In genomic region chr3:135635646-135636434, GRCm38 (mm10) we compare ENCODE assay signal across 12 mouse cellular contexts. TPM values are rescaled to one million over a fixed set of nuclear protein-coding genes. Genes with fewer than 3 reads are reported as not detected.
A peak's percentile ranks its signal among the peaks of the same experiment; 100 is the strongest.
DNase-seq lines count a peak whose midpoint lies in the region; ATAC-seq and TF ChIP-seq lines count a peak whose summit lies in the region.
"Had no signal": no experiment of that assay in that cellular context is flagged by ENCODE, and none has a peak within 500 bp of the region (broad histone marks: within the 10 kb centered on the region; RNA-seq: fewer than 3 reads in every experiment).

No protein-coding gene starts in this region.

- H3K4me3 ChIP-seq in hindbrain, embryonic 16.5 days (ENCODE audit: low read length), result no peak overlapping the region
- H3K4me3 ChIP-seq in hindbrain, embryonic 12.5 days, result no peak overlapping the region
- H3K4me3 ChIP-seq in MEL (ENCODE audit: control insufficient read depth in 1 of 2, insufficient read depth in 1 of 2, low read depth in 2 of 2, low read length in 2 of 2), result peak overlapping the region; percentile 5; a peak in 3 of 4 replicates
- H3K4me3 ChIP-seq in liver, embryonic 14.5 days (ENCODE audit: insufficient read depth in 1 of 2, low read depth in 2 of 2, low read length in 2 of 2), result no peak overlapping the region
- H3K4me3 ChIP-seq: hindbrain, embryonic 15.5 days had no signal

- peak; percentile 14 for DNase-seq in 416B (ENCODE audit: low read depth)
- peak; percentile 83 for DNase-seq in MEL (ENCODE audit: low read depth, low spot score)
- DNase-seq in liver, embryonic 14.5 days (ENCODE audit: low read depth in 3 of 3, low spot score in 3 of 3), result no peak
- no peak for DNase-seq in natural killer cell, adult 2 months (ENCODE audit: low spot score in 2 of 2)
- DNase-seq in gastrocnemius, postnatal 25 days, result no peak
- DNase-seq: cerebellum, postnatal 36 days; gastrocnemius, postnatal 10 days; left cerebral cortex, postnatal 4 days had no signal

- no peaks in the 10 kb centered on the region for H3K27me3 ChIP-seq in hindbrain, embryonic 16.5 days (replicated peaks; ENCODE audit: control insufficient read depth, insufficient read depth, low read length)
- no peaks in the 10 kb centered on the region for H3K27me3 ChIP-seq in hindbrain, embryonic 12.5 days
- no peaks in the 10 kb centered on the region for H3K27me3 ChIP-seq in MEL (ENCODE audit: control insufficient read depth in 1 of 2, insufficient read depth in 2 of 2, low read length in 2 of 2)
- H3K27me3 ChIP-seq in liver, embryonic 14.5 days (ENCODE audit: control insufficient read depth, insufficient read depth, low read length), result no peaks in the 10 kb centered on the region
- H3K27me3 ChIP-seq: CH12.LX; hindbrain, embryonic 15.5 days had no signal

- no peaks in the 10 kb centered on the region for H3K9me3 ChIP-seq in hindbrain, embryonic 16.5 days (ENCODE audit: control insufficient read depth, low read length)
- no peaks in the 10 kb centered on the region for H3K9me3 ChIP-seq in hindbrain, embryonic 12.5 days (replicated peaks)
- H3K9me3 ChIP-seq in MEL (replicated peaks; ENCODE audit: insufficient read depth, low read length), result no peaks in the 10 kb centered on the region
- no peaks in the 10 kb centered on the region for H3K9me3 ChIP-seq in liver, embryonic 14.5 days (ENCODE audit: control insufficient read depth, low read length)
- H3K9me3 ChIP-seq: hindbrain, embryonic 15.5 days had no signal

- H3K4me1 ChIP-seq in hindbrain, embryonic 16.5 days (ENCODE audit: control insufficient read depth, insufficient read depth, low read depth, low read length), result no peaks in the 10 kb centered on the region
- H3K4me1 ChIP-seq in hindbrain, embryonic 12.5 days, result no peaks in the 10 kb centered on the region; the same call in 1 of the 2 replicates
- peaks cover 23 to 55% of the 10 kb centered on the region in 2 experiments for H3K4me1 ChIP-seq in MEL (ENCODE audit: control insufficient read depth in 1 of 2, insufficient read depth in 2 of 2, low read length in 2 of 2)
- peaks cover 27 to 37% of the 10 kb centered on the region in 2 experiments for H3K4me1 ChIP-seq in liver, embryonic 14.5 days (replicated peaks; ENCODE audit: control insufficient read depth in 2 of 2, insufficient read depth in 2 of 2, low read length in 1 of 2)
- H3K4me1 ChIP-seq: hindbrain, embryonic 15.5 days had no signal

- H3K79me2 ChIP-seq in MEL (ENCODE audit: control insufficient read depth, insufficient read depth, low read length, poor library complexity), result no peaks in the 10 kb centered on the region

- no peak for TF ChIP-seq RAD21 in MEL (IDR thresholded peaks at IDR 0.05; ENCODE audit: low read depth, low read length)

- 90% methylated on average over 14 of the region's 14 CpGs for WGBS in hindbrain, embryonic 16.5 days
- WGBS in hindbrain, embryonic 12.5 days, result 84% methylated on average over 14 of the region's 14 CpGs
- WGBS in liver, embryonic 14.5 days (ENCODE audit: insufficient replicate concordance), result 46% methylated on average over 14 of the region's 14 CpGs

- TF ChIP-seq POLR2A in MEL (IDR thresholded peaks at IDR 0.05; ENCODE audit: control insufficient read depth in 1 of 2, insufficient read depth in 1 of 2, low read depth in 1 of 2, low read length in 2 of 2, poor library complexity in 1 of 2), result peak in 1 of 2 experiments; percentile 51; a peak in 1 of 4 replicates

- no peak overlapping the region for H3K9ac ChIP-seq in hindbrain, embryonic 16.5 days (ENCODE audit: low read depth, low read length)
- no peak overlapping the region for H3K9ac ChIP-seq in hindbrain, embryonic 12.5 days
- H3K9ac ChIP-seq in MEL (ENCODE audit: control insufficient read depth, low read depth, low read length, poor library complexity, severe bottlenecking), result peak overlapping the region; percentile 39
- H3K9ac ChIP-seq in liver, embryonic 14.5 days (replicated peaks), result no peak overlapping the region
- H3K9ac ChIP-seq: hindbrain, embryonic 15.5 days had no signal

- TF ChIP-seq EP300 in MEL (IDR thresholded peaks at IDR 0.05; ENCODE audit: low read depth in 1 of 2, low read length in 2 of 2), result no peak; a peak in 1 of 4 replicates
- TF ChIP-seq EP300 in liver, embryonic 14.5 days (IDR thresholded peaks at IDR 0.05; ENCODE audit: low read depth), result no peak

- no peak for TF ChIP-seq CTCF in MEL (IDR thresholded peaks at IDR 0.05 in 2 of 3, conservative IDR thresholded peaks at IDR 0.05 in 1 of 3; ENCODE audit: control insufficient read depth in 1 of 3, insufficient read depth in 1 of 3, low read depth in 2 of 3, low read length in 3 of 3, poor library complexity in 1 of 3, severe bottlenecking in 1 of 3)
- TF ChIP-seq CTCF in liver, embryonic 14.5 days (IDR thresholded peaks at IDR 0.05; ENCODE audit: low read depth), result no peak

- 0 out of 2 replicates have a peak, but pooled peaks have one; percentile 48 for ATAC-seq in hindbrain, embryonic 16.5 days
- ATAC-seq in hindbrain, embryonic 12.5 days (ENCODE audit: low FRiP score), result no peak
- ATAC-seq in liver, embryonic 14.5 days (ENCODE audit: insufficient read depth), result peak; percentile 40

- 0 out of 2 replicates have a peak, but pooled peaks cover 3% of the 10 kb centered on the region for H3K36me3 ChIP-seq in hindbrain, embryonic 16.5 days (ENCODE audit: control insufficient read depth, insufficient read depth, low read length)
- H3K36me3 ChIP-seq in hindbrain, embryonic 12.5 days, result peaks cover 6% of the 10 kb centered on the region; the same call in 1 of the 2 replicates
- peaks cover 0 to 48% of the 10 kb centered on the region in 2 experiments; a peak in 2 of 4 replicates for H3K36me3 ChIP-seq in MEL (ENCODE audit: control insufficient read depth in 1 of 2, insufficient read depth in 2 of 2, low read length in 2 of 2)
- H3K36me3 ChIP-seq in liver, embryonic 14.5 days (replicated peaks; ENCODE audit: control insufficient read depth, insufficient read depth, low read depth), result no peaks in the 10 kb centered on the region

- H3K27ac ChIP-seq in hindbrain, embryonic 16.5 days (ENCODE audit: low read depth, low read length), result no peak overlapping the region
- H3K27ac ChIP-seq in hindbrain, embryonic 12.5 days, result no peak overlapping the region
- H3K27ac ChIP-seq in MEL (ENCODE audit: control insufficient read depth, low read depth, low read length), result peak overlapping the region; percentile 97
- H3K27ac ChIP-seq in liver, embryonic 14.5 days, result no peak overlapping the region
- H3K27ac ChIP-seq: hindbrain, embryonic 15.5 days had no signal

- H3K4me2 ChIP-seq in hindbrain, embryonic 16.5 days (ENCODE audit: low read length), result no peak overlapping the region
- no peak overlapping the region for H3K4me2 ChIP-seq in hindbrain, embryonic 12.5 days (replicated peaks)
- peak overlapping the region; percentile 40; the same call in 1 of the 2 replicates for H3K4me2 ChIP-seq in liver, embryonic 14.5 days (ENCODE audit: low read depth)
- H3K4me2 ChIP-seq: hindbrain, embryonic 15.5 days had no signal

TF ChIP-seq in MEL, 35 proteins besides CTCF, POLR2A, EP300 and RAD21:
- TF ChIP-seq MAX (IDR thresholded peaks at IDR 0.05; ENCODE audit: low read length) (peak; percentile 91), GATA1 (IDR thresholded peaks at IDR 0.05; ENCODE audit: low read depth, low read length) (peak; percentile 24; the same call in 1 of the 2 replicates), MYC (IDR thresholded peaks at IDR 0.05; ENCODE audit: low read depth, low read length) (peak; percentile 82), MAZ (IDR thresholded peaks at IDR 0.05; ENCODE audit: low read depth, low read length) (peak; percentile 22; the same call in 1 of the 2 replicates), ELF1 (IDR thresholded peaks at IDR 0.05; ENCODE audit: low read depth, low read length) (no peak), POLR2AphosphoS5 (IDR thresholded peaks at IDR 0.05; ENCODE audit: borderline replicate concordance, low read depth, low read length) (no peak), ETS1 (IDR thresholded peaks at IDR 0.05; ENCODE audit: low read depth, low read length) (peak; percentile 61), SIN3A (IDR thresholded peaks at IDR 0.05; ENCODE audit: low read length) (peak; percentile 72), ZNF384 (IDR thresholded peaks at IDR 0.05; ENCODE audit: low read depth, low read length) (peak; percentile 81), E2F4 (IDR thresholded peaks at IDR 0.05; ENCODE audit: borderline replicate concordance, low read depth, low read length) (no peak), MYB (IDR thresholded peaks at IDR 0.05; ENCODE audit: low read depth, low read length) (0 out of 2 replicates have a peak, but pooled peaks have one; percentile 5), TBP (IDR thresholded peaks at IDR 0.05; ENCODE audit: low read depth, low read length) (0 out of 2 replicates have a peak, but pooled peaks have one; percentile 25), HCFC1 (IDR thresholded peaks at IDR 0.05; ENCODE audit: low read depth, low read length) (peak; percentile 26; the same call in 1 of the 2 replicates), TAL1 (IDR thresholded peaks at IDR 0.05; ENCODE audit: low read length) (peak; percentile 54; the same call in 1 of the 2 replicates), MXI1 (IDR thresholded peaks at IDR 0.05; ENCODE audit: low read depth, low read length) (peak; percentile 82)

RNA-seq across cellular contexts. Expression of gene Nfkb1, which starts 55.5 kb away (rescaled TPM):
- 7.5 and 7.8 TPM in 2 replicates for polyA plus RNA-seq in hindbrain, embryonic 16.5 days (2015; fragmentation: Nextera tagmentation; extraction: Ambion mirVana)
- 11.1 and 11.6 TPM in 2 replicates for polyA plus RNA-seq in hindbrain, embryonic 12.5 days (2016; fragmentation: Nextera tagmentation; extraction: Ambion mirVana)
- 36.3 and 44.8 TPM in 2 replicates for total RNA-seq in MEL (2012; rRNA removed)
- 10 to 100 TPM; 59.9 to 93.6 TPM for polyA plus RNA-seq in MEL (2012; ENCODE audit: insufficient read depth in 1 of 2, insufficient read length in 2 of 2, low read depth in 1 of 2, low replicate concordance in 2 of 2, missing spikeins in 1 of 2)
- 13.8 and 16.5 TPM in 2 replicates for polyA plus RNA-seq in liver, embryonic 14.5 days (2012; rRNA removed)
- polyA plus RNA-seq in liver, embryonic 14.5 days (2014; fragmentation: Nextera tagmentation; extraction: Ambion mirVana), result 11.2 and 14.1 TPM in 2 replicates
- 10 to 100 TPM; 18.2 to 18.8 TPM for total RNA-seq in gastrocnemius, postnatal 25 days (2021)

Comparison
In these comparisons a context has a peak if more than half of its experiments do, and no peak if none do; other contexts are left out.
1. H3K4me3 ChIP-seq: peak in MEL (2 of 2); none in hindbrain, embryonic 16.5 days (single experiment), hindbrain, embryonic 12.5 days (single experiment) and liver, embryonic 14.5 days (0 of 2).
2. DNase-seq: peak in 416B (single experiment) and MEL (single experiment); none in liver, embryonic 14.5 days (0 of 3), natural killer cell, adult 2 months (0 of 2) and gastrocnemius, postnatal 25 days (single experiment).